Mouse (Mus musculus) hindbrain, postnatal 0 days (tissue): ENCODE measurements at regions not wholly inside any gene's neighbourhood (a gene's known extent, or its start where the extent isn't known, plus 50 kb on each side); places are given as distances from the start of the nearest gene placed in this dataset.

ENCODE experiments used
- ATAC-seq: fragments of 200-750 bp; cut with Nextera tagmentation; 2 replicates; pipeline ENCODE4 v1.8.0; 2017; ENCODE audit warnings: mild to moderate bottlenecking, moderate TSS enrichment, moderate library complexity
- DNase-seq: peaks from one replicate; pipeline ENCODE4 v3.0.0-alpha.2; 2015; ENCODE audit warnings: low spot score
- H3K27ac ChIP-seq: fragments of 300-500 bp; sonication (generic); 2 replicates; pipeline ENCODE4 v1.5.1; 2014; ENCODE audit warnings: mild to moderate bottlenecking
- H3K27me3 ChIP-seq: fragments of 300-500 bp; sonication (generic); 2 replicates; pipeline ENCODE4 v1.6.1; 2014; ENCODE audit warnings: low read length, mixed read lengths; ENCODE audit not compliant: insufficient read depth
- H3K36me3 ChIP-seq: fragments of 300-500 bp; sonication (generic); 2 replicates; pipeline ENCODE4 v1.6.1; 2014; ENCODE audit warnings: low read length, mixed read lengths; ENCODE audit not compliant: insufficient read depth
- H3K4me1 ChIP-seq: fragments of 300-500 bp; sonication (generic); 2 replicates; pipeline ENCODE4 v1.6.1; 2014; ENCODE audit warnings: antibody characterized with exemption, low read length, mixed read lengths; ENCODE audit not compliant: insufficient read depth
- H3K4me2 ChIP-seq: fragments of 300-500 bp; sonication (generic); 2 replicates; pipeline ENCODE4 v1.6.1; 2014; ENCODE audit warnings: low read depth, mild to moderate bottlenecking, low read length, moderate library complexity, mixed read lengths
- H3K4me3 ChIP-seq: fragments of 300-500 bp; sonication (generic); 2 replicates; pipeline ENCODE4 v1.5.1; 2014; ENCODE audit warnings: low read length
- H3K9ac ChIP-seq: fragments of 300-500 bp; sonication (generic); replicated peaks from 2 replicates; pipeline ENCODE4 v1.6.1; 2014; ENCODE audit warnings: mild to moderate bottlenecking, low read length, moderate library complexity, mixed read lengths
- H3K9me3 ChIP-seq: fragments of 300-500 bp; sonication (generic); 2 replicates; pipeline ENCODE4 v1.6.1; 2016; ENCODE audit warnings: low read length, mixed read lengths
- CTCF ChIP-seq: IDR thresholded peaks from 2 replicates; pipeline ENCODE4 v1.5.1; 2016; ENCODE audit warnings: antibody characterized with exemption, control low read depth, low read depth
- WGBS: fragments of 180-500 bp; shearing (Covaris S2); extraction: QIAGEN DNeasy Blood & Tissue Kit; methylation state at CpG from one replicate; pipeline ENCODE4 v1.1.7; 2014; 5-methylcytosine and 5-hydroxymethylcytosine counted together

DNA sequence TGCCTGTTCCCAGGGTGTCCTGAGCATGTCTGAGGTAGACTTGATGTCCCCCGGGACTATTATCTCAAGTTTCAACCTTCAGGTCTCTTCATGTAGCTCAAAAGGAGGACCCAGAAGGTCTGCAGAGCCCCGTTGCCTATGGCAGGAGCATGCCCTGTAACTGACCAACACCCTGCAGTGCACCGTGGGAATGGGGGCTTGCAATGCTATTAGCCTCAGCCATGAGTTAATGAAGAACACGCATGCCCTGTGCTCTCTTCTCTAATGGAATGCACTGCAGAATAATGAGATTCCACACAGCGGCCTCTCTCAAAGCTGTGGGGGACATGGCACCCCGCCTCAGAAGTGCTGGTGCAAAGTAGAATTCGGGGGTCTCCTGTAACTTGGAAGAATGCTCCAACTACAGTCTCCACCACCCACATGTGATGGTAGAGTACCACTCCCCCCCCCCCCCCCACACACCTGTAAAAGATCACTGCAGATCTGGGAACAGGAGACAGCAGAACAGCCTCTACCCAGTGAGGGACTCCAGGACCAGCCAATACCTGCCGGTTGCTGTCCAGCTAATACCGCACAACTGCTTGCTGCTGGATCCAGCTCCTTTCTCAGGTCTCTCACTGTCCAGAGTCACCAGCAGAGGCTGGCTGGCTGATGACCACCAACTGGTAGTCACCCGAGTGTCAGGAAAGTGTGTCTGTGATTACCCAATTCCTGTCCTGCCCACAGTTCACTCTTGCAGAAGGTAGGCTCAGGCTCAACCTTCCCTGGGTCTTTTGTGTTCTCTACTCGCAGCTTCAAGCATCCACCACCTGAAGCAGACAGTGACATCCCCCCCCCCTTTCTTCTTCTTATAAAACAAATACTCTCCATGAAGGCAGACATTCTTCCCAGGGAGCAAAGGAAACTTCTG, 255.4 kb upstream of the Dio3 start:
- no peak for ATAC-seq
- Histone ChIP-seq H3K4me1 (no peaks in the 10 kb centered on the region), H3K9me3 (no peaks in the 10 kb centered on the region), H3K27ac (no peak overlapping the region), H3K27me3 (no peaks in the 10 kb centered on the region), H3K9ac (no peak overlapping the region), H3K4me3 (no peak overlapping the region), H3K4me2 (no peak overlapping the region), H3K36me3 (no peaks in the 10 kb centered on the region)
- DNase-seq: no peak
- WGBS: 64% methylated on average over 11 of the region's 11 CpGs
- no peak for TF ChIP-seq CTCF

DNA sequence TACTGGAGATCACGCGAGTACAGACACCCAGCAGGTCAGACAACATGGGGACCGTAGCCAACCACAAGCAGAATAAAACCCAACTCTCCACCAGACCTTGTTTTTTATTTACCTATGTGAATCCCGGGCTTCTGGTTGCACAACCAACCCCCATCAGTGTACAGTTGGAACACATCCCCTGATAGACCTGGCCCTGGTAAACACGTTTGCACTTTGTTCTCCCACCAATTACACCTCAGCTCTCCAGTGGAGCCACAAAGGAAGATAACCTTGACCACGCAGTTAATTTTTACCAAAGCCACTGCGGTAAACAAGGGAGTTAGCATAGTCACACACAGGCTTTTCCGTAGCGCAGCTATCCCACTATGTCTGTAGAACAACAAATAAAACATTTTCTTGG, 254.6 kb upstream of the Dio3 start:
- H3K9me3 ChIP-seq: no peaks in the 10 kb centered on the region
- no peak overlapping the region for H3K4me2 ChIP-seq
- DNase-seq (no peak), ATAC-seq (no peak)
- no peak overlapping the region for H3K9ac ChIP-seq
- no peak for TF ChIP-seq CTCF
- H3K27me3 ChIP-seq: no peaks in the 10 kb centered on the region
- no peaks in the 10 kb centered on the region for H3K4me1 ChIP-seq
- no peaks in the 10 kb centered on the region for H3K36me3 ChIP-seq
- WGBS: 89% methylated on average over 9 of the region's 9 CpGs
- H3K4me3 ChIP-seq: no peak overlapping the region
- H3K27ac ChIP-seq: no peak overlapping the region

DNA sequence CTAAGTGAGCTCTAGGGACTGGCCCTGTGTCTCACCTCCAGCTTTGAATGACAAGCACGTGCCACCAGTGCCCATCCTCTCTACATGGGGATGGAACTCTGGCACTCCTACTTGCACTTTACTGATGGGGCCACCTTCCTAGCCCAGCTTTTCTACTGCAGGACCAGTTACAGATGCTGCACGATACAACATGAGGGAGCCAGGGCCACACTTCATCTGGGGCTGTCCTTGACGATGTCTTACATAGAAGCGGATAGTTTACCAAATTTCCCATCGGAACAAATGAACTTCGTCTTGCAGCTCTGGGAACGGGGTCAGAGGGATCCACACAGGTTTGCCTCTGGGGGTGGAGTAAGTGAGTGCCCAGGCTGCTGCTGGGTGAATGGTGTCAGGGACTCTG, 253.7 kb upstream of the Dio3 start:
- Histone ChIP-seq H3K4me2 (no peak overlapping the region), H3K9me3 (no peaks in the 10 kb centered on the region), H3K4me3 (no peak overlapping the region), H3K9ac (no peak overlapping the region), H3K27me3 (no peaks in the 10 kb centered on the region), H3K27ac (no peak overlapping the region), H3K36me3 (no peaks in the 10 kb centered on the region), H3K4me1 (no peaks in the 10 kb centered on the region)
- DNase-seq (no peak), ATAC-seq (no peak)
- TF ChIP-seq CTCF: no peak
- WGBS: 92% methylated on average over 7 of the region's 7 CpGs

DNA sequence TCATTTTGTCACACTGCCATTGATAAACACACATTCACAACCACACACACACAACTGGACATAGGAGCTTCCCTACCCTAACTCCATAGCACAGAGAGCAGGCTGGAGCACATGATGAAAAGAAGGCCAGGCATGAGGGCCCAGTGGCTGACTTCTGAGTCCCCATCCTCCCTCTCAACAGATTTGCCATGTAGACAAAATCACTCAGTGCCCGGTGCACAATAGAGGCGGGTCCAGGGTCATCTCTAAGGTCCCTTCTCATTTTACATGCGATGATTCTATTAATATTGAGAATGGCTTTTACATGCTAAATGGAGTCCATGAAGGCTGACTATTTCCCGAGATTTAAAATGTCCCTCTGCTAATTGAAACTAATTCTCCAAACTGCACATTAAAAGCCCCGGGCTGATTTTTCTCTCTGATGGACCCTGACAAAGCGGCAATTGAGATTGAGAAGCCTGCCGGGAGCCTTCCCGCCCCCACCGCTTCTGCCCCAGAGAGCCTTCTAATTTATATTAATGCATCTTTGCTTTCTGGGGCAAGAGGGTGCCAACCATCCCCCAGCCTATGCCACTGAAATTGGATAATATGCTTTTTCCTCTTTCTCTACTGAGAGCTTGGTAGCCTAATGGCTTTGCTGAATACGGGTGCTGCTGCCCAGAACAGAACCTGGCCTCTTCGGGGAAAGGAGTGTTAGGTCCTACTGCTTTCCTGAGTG, 252.7 kb upstream of the Dio3 start:
- no peak for ATAC-seq
- Histone ChIP-seq H3K4me3 (no peak overlapping the region), H3K27me3 (no peaks in the 10 kb centered on the region), H3K4me2 (no peak overlapping the region), H3K9me3 (no peaks in the 10 kb centered on the region), H3K27ac (no peak overlapping the region), H3K36me3 (no peaks in the 10 kb centered on the region), H3K4me1 (no peaks in the 10 kb centered on the region), H3K9ac (no peak overlapping the region)
- WGBS: 23% methylated on average over 11 of the region's 11 CpGs
- no peak for TF ChIP-seq CTCF
- DNase-seq: peak; percentile 32

DNA sequence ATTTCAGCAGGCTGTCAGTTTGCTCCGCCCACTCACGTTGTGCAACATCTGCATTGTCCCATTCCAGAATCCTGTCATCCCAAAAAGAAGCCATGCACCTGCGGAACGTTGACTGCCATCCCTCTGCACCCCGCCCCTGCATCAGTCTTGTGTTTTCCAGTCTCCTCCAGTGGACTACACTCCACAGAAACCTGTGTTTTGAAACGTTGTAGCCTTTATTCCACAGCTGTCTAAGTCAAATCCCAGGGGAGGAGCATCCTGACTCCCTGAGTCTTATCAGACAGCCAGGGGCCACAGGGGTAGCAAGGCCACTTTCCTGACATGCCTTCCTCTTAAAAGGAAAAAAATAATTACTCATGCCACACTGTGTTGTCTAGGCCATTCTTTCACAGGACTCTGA, 251.5 kb upstream of the Dio3 start:
- Histone ChIP-seq H3K36me3 (no peaks in the 10 kb centered on the region), H3K4me1 (no peaks in the 10 kb centered on the region), H3K4me2 (no peak overlapping the region), H3K27ac (no peak overlapping the region), H3K9me3 (no peaks in the 10 kb centered on the region), H3K27me3 (no peaks in the 10 kb centered on the region), H3K9ac (no peak overlapping the region), H3K4me3 (no peak overlapping the region)
- no peak for DNase-seq
- 73% methylated on average over 6 of the region's 6 CpGs for WGBS
- no peak for TF ChIP-seq CTCF
- no peak for ATAC-seq

DNA sequence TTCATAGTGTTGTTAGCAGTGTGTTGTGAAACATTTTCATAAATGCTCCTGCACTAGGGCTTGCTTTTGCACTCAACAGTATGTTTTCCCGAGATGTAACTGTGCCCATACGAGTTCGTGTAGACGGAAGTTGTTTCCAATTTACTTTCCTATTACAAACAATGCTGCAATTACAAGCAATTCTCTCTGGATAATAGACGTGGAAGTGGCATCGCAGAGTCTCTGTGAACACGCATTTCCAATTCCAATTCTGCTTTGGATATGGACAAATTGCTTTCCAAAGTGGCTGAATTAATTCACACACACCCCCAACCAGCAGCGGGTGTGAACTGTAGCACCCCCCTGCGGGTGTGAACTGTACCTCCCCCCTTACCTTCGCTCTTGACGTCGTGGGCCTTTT, 250.9 kb upstream of the Dio3 start:
- Histone ChIP-seq H3K27ac (no peak overlapping the region), H3K27me3 (no peaks in the 10 kb centered on the region), H3K36me3 (no peaks in the 10 kb centered on the region), H3K4me2 (no peak overlapping the region), H3K9me3 (no peaks in the 10 kb centered on the region), H3K4me1 (no peaks in the 10 kb centered on the region), H3K4me3 (no peak overlapping the region), H3K9ac (no peak overlapping the region)
- 65% methylated on average over 12 of the region's 12 CpGs for WGBS
- ATAC-seq (no peak), DNase-seq (no peak)
- no peak for TF ChIP-seq CTCF

DNA sequence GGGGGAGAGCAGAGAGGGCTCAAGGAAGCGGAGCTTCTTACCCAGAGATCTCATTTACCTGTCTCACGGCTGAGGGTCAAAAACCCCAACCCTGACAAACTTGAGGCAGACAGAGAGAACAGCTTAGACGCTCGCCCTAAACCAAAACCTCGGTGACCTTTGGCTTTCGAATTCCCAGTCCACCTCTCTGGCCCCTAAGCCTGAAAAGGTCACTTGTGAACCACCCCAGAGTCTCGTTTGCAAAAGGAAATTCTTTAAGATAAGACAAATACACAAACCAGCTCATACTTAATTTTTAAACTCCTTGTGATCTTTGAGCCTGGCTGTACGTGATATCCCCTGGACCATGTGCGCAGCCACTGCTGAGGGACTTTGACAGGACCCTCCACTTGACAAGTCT, 250.2 kb upstream of the Dio3 start:
- H3K9ac ChIP-seq: no peak overlapping the region
- TF ChIP-seq CTCF: no peak
- no peaks in the 10 kb centered on the region for H3K4me1 ChIP-seq
- no peak overlapping the region for H3K4me3 ChIP-seq
- WGBS: 69% methylated on average over 9 of the region's 9 CpGs
- no peaks in the 10 kb centered on the region for H3K9me3 ChIP-seq
- H3K36me3 ChIP-seq: no peaks in the 10 kb centered on the region
- DNase-seq (no peak), ATAC-seq (no peak)
- H3K27me3 ChIP-seq: no peaks in the 10 kb centered on the region
- no peak overlapping the region for H3K4me2 ChIP-seq
- no peak overlapping the region for H3K27ac ChIP-seq
